Mouse (Mus musculus) liver, postnatal 0 days (tissue): ENCODE data around the gene Best2. TPM values are rescaled to one million over a fixed set of nuclear protein-coding genes. Genes with fewer than 3 reads are reported as not detected.

ENCODE experiments used
- ATAC-seq: fragments of 200-750 bp; cut with Nextera tagmentation; 2 replicates; pipeline ENCODE4 v1.8.0; 2017; ENCODE audit warnings: mild to moderate bottlenecking, moderate library complexity
- DNase-seq: peaks from one replicate; pipeline ENCODE4 v3.0.0-alpha.2; 2016
- H3K27ac ChIP-seq: fragments of 300-500 bp; sonication (generic); 2 replicates; pipeline ENCODE4 v1.5.1; 2014; ENCODE audit warnings: antibody characterized with exemption, moderate library complexity, mild to moderate bottlenecking, low read depth
- H3K27me3 ChIP-seq: fragments of 300-500 bp; sonication (generic); 2 replicates; pipeline ENCODE4 v1.6.1; 2014; ENCODE audit warnings: low read length, control low read depth, mixed read lengths; ENCODE audit not compliant: insufficient read depth
- H3K36me3 ChIP-seq: fragments of 300-500 bp; sonication (generic); replicated peaks from 2 replicates; pipeline ENCODE4 v1.6.1; 2014; ENCODE audit warnings: mild to moderate bottlenecking, control low read depth, low read length, moderate library complexity, mixed read lengths; ENCODE audit not compliant: insufficient read depth
- H3K4me1 ChIP-seq: fragments of 300-500 bp; sonication (generic); 2 replicates; pipeline ENCODE4 v1.6.1; 2014; ENCODE audit warnings: antibody characterized with exemption, mild to moderate bottlenecking, control low read depth; ENCODE audit not compliant: insufficient read depth
- H3K4me2 ChIP-seq: fragments of 300-500 bp; sonication (generic); 2 replicates; pipeline ENCODE4 v1.6.1; 2014; ENCODE audit warnings: low read depth, mild to moderate bottlenecking, low read length, moderate library complexity, mixed read lengths
- H3K4me3 ChIP-seq: fragments of 300-500 bp; sonication (generic); 2 replicates; pipeline ENCODE4 v1.5.1; 2014; ENCODE audit warnings: low read depth, low read length
- H3K9ac ChIP-seq: fragments of 300-500 bp; sonication (generic); replicated peaks from 2 replicates; pipeline ENCODE4 v1.6.1; 2014; ENCODE audit warnings: mild to moderate bottlenecking, moderate library complexity
- H3K9me3 ChIP-seq: fragments of 300-500 bp; sonication (generic); 2 replicates; pipeline ENCODE4 v1.6.1; 2016; ENCODE audit warnings: mild to moderate bottlenecking, control low read depth, low read length, mixed read lengths
- CTCF ChIP-seq: sonication (generic); IDR thresholded peaks from 2 replicates; pipeline ENCODE4 v1.5.1; 2016; ENCODE audit warnings: antibody characterized with exemption, low read depth
- EP300 ChIP-seq: IDR thresholded peaks from 2 replicates; pipeline ENCODE4 v1.6.1; 2016; ENCODE audit warnings: antibody characterized with exemption, low read depth, mild to moderate bottlenecking
- WGBS: fragments of 180-500 bp; shearing (Covaris S2); extraction: QIAGEN DNeasy Blood & Tissue Kit; methylation state at CpG from one replicate; pipeline ENCODE4 v1.1.7; 2014; ENCODE audit not compliant: insufficient replicate concordance; 5-methylcytosine and 5-hydroxymethylcytosine counted together
- polyA plus RNA-seq: library from polyadenylated mRNA; unstranded; fragments of >200 nt; fragmentation: Nextera tagmentation; extraction: Ambion mirVana; gene quantifications from 2 replicates; pipeline ENCODE4 v1.2.1, GENCODE M21; 2015

Best2 gene
- polyA plus RNA-seq, 1 experiment from 2014 or later: not detected

DNA sequence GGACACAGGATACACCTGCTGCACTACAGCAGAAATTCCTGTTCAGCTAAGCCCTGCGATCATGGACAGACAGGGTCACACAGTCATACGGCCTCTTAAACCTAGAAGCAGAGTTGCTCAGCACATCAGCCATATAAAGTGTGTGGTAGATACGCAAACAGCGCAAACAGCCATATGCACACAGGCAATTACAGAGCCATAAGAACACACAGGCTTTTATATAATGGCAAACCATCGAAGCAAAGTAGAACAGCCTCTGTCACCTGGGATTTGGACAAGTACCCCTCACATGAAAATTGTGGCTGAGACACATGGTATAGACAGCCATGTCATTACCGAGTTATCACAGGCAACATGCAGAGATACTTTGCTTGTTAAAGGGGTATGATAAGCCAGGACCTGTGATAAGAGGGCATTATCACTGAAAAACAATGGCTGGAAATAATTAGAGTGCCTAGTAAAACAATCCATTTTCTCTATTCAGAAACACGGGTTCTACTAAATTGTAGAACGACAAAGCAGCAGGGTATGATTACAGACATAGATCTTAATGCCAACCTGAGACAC, 27.9 kb downstream of the Best2 start:
- peak overlapping the region; percentile 76 for H3K9ac ChIP-seq
- WGBS: 32% methylated on average over 8 of the region's 8 CpGs
- no peaks in the 10 kb centered on the region for H3K27me3 ChIP-seq
- TF ChIP-seq EP300 (no peak), CTCF (no peak)
- peak overlapping the region; percentile 98 for H3K27ac ChIP-seq
- H3K4me1 ChIP-seq: peaks cover 68% of the 10 kb centered on the region
- H3K4me2 ChIP-seq: peak overlapping the region; percentile 94
- peak overlapping the region; percentile 56 for H3K4me3 ChIP-seq
- no peak for DNase-seq
- H3K36me3 ChIP-seq: no peaks in the 10 kb centered on the region
- no peaks in the 10 kb centered on the region for H3K9me3 ChIP-seq
- no peak for ATAC-seq

DNA sequence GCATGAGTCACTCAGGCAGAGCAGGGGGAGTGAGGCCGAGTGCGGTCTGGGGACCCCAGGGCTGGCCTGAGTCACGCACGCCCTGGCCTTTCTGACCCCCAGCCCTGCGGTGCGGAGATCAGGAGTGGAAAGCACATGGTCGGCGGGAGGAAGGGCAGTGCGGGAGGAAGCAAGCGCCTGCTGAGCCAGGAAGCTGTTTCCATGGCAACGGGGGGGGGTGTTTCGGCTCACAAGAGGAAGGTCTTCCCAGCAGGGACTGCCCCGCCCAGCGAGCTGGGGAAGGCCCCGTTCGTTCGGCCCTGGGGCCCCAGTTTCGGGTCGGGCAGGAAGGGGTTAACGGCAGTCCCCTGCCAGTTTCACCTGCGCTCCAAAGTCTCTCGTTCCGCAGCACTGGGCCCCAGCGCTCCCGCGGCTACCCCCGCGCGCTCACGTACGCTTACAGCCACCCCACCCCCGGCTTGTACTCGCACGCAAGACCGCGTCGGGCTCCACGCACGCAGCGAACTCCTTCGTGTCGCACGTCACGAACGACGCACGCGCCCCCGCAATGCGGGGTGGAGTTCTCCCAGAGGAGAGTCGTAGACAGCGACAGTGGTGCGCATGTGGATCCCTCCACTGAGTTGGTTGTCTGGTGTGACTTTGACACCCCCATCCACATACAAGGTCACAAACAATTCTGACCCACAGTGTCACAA, 28.5 kb downstream of the Best2 start:
- H3K9me3 ChIP-seq: no peaks in the 10 kb centered on the region
- H3K36me3 ChIP-seq: no peaks in the 10 kb centered on the region
- peak overlapping the region; percentile 76 for H3K9ac ChIP-seq
- no peaks in the 10 kb centered on the region for H3K27me3 ChIP-seq
- WGBS: 2% methylated on average over 53 of the region's 53 CpGs
- H3K4me2 ChIP-seq: peak overlapping the region; percentile 94
- peaks cover 70% of the 10 kb centered on the region for H3K4me1 ChIP-seq
- peak overlapping the region; percentile 98 for H3K27ac ChIP-seq
- H3K4me3 ChIP-seq: peak overlapping the region; percentile 56
- ATAC-seq: peak; percentile 22
- peak; percentile 94 for DNase-seq
- TF ChIP-seq EP300 (peak; percentile 34; the same call in 1 of the 2 replicates), CTCF (no peak)

DNA sequence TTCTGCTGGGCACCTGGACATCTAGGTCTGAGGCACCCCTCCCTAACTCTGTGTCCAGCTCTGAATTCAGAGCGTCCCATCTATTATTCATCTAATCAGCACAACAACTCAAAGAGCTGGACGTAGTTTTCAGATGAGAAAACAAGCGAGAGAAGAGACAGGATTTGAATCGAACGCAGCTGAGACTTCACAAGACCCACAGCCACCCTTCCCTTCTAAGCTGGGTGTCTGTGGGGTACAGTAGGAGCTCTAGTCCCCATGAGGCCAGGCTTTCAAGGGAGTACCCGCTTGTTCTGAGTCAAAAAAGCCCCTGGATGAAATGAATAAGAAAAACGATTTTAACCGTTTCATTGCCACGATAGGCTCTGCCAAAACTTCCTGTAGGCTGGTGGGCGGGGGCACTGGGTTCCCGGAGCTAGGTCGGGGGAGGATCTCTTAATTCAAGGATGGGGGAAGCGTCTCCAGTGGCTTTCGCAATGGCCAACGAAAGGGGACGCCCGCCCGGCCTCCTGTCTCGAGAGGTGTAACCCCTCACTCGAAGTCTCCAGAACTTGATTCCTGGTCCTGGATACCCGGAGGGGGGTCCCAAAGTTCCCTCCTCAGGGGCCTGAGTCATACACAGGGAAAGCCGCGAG, 29.2 kb downstream of the Best2 start:
- DNase-seq: peak; percentile 55
- Histone ChIP-seq H3K36me3 (no peaks in the 10 kb centered on the region), H3K27ac (peak overlapping the region; percentile 98), H3K4me1 (peaks cover 73% of the 10 kb centered on the region), H3K9me3 (no peaks in the 10 kb centered on the region), H3K4me2 (peak overlapping the region; percentile 94), H3K4me3 (peak overlapping the region; percentile 56), H3K27me3 (no peaks in the 10 kb centered on the region), H3K9ac (peak overlapping the region; percentile 76)
- no peak for ATAC-seq
- WGBS: 1% methylated on average over 23 of the region's 23 CpGs
- TF ChIP-seq EP300 (no peak), CTCF (no peak)

DNA sequence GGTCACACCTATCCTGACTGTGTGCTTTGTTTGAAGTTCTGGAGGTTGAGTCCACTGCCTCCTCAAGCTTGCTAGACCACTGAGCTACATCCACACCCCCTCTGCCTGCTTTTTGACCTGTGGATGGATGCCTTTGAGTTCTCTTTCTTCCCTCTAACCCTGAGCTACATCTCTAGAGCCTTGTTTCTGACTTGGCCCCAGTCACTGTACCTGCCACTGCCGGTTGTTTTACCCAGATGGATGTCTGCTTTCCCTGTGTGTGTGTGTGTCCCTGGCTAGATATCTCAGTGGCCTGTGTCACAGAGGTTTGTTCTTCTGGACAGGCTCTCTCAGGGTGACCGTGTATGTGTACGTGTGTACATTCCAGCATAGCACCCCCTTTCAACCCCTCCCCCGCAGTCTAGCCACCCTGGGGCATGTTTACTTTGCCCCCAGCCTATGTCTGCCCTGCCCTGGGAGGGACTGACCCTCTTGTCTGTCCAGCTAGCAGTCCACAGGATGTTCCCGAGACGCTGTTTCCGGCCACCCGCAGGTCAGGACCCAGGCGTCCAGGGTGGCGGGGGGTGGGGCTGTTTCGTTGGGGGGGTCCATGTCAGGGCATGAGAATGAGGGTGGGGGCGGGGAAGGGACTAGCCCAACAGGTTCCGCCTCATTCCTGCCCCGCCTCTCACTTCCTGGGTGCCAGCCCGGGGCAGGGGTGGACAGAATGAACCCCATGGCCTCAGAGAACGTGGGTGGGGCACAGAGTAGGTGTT, 29.9 kb downstream of the Best2 start:
- ATAC-seq (peak; percentile 21), DNase-seq (peak; percentile 81)
- Histone ChIP-seq H3K27ac (peak overlapping the region; percentile 98), H3K36me3 (no peaks in the 10 kb centered on the region), H3K4me2 (peak overlapping the region; percentile 94), H3K4me3 (peak overlapping the region; percentile 56), H3K9ac (peak overlapping the region; percentile 76), H3K9me3 (no peaks in the 10 kb centered on the region), H3K4me1 (peaks cover 79% of the 10 kb centered on the region), H3K27me3 (no peaks in the 10 kb centered on the region)
- WGBS: 20% methylated on average over 14 of the region's 16 CpGs
- no peak for TF ChIP-seq EP300
- no peak for TF ChIP-seq CTCF

DNA sequence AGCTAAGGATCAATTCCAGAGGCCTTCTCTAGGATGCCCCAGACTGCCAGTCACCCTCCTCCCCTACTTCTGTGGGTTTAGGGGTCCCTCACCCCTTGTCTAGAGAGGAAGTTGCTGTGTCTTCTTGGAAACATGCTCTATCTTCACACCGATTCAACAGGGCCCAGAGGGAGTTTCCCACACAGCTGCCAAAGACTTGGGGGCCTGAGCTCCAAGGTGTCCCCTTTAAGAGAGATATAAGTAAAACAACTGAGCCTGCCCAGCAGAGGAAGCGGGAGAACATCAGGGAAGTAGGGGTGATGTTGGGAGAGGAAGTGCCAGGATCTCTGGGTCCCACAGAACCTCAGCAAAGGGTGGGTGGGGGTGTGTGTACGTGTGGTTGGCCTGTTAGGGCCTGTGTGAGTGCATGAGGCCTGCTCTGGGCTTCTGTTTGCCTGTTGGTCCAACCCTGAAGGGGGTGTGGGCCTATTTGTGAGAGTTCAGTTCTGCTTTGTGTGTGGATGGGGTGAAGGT, 31.8 kb downstream of the Best2 start:
- H3K4me3 ChIP-seq: no peak overlapping the region
- H3K27me3 ChIP-seq: no peaks in the 10 kb centered on the region
- H3K9me3 ChIP-seq: no peaks in the 10 kb centered on the region
- DNase-seq: peak; percentile 41
- TF ChIP-seq EP300: no peak
- TF ChIP-seq CTCF: no peak
- H3K27ac ChIP-seq: peak overlapping the region; percentile 98
- no peak for ATAC-seq
- H3K4me1 ChIP-seq: peaks cover 83% of the 10 kb centered on the region
- no peak overlapping the region for H3K4me2 ChIP-seq
- no peak overlapping the region; the same call in 1 of the 2 replicates for H3K9ac ChIP-seq
- no peaks in the 10 kb centered on the region for H3K36me3 ChIP-seq
- 19% methylated on average over 3 of the region's 3 CpGs for WGBS
